Mouse (Mus musculus): ENCODE data around the gene Tns1. TPM values are rescaled to one million over a fixed set of nuclear protein-coding genes. Genes with fewer than 3 reads are reported as not detected.

The Tns1 gene
- total and polyA plus RNA-seq, 3 experiments: 0.11 TPM; not detected in 2

DNA sequence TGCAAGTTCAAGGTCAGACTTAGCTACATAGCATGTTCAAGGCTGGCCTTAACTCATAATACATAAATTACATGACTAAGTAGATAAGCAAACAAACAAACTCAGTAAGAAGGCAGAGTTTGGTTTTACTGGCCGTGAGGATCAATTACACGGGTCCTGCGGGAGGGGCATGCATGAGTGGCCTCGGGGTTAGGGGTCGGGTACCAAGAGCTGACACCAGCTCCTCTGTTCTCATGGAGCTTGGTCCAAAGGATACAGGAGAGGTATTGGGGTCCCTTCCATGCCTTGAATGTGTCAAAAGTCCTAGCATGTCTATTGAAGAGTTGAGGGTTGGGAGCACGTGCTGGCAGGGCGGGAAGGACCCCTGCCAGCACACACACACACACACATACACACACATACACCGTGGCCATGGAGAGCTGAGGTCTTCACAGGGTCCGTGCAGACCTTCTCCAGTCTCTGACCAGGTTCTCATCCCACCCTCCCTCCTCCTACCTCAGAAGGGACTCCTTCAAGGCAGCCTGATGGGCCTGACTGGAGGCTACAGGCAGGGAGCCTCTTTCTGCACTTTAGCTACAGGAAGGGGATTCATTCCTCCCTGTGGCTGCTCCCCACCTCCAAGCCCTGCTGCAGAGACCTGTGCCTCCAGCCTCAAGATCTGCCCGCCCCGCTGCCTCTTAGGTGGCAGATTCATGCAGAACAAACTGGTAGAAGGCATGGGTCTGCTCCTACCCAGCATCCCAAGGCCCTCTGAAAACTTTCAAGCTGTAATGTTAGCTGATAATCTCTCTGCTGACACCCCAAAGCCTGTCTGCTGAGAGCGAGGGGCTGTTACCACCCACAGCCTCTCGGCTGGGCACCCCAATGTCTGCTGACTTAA, 215.9 kb downstream of the Tns1 start:
- H3K4me3 ChIP-seq (ENCODE audit: control insufficient read depth in 1 of 2, insufficient read depth in 1 of 2, low read depth in 2 of 2, low read length in 2 of 2): no peak overlapping the region
- H3K36me3 ChIP-seq (ENCODE audit: control insufficient read depth in 1 of 2, insufficient read depth in 2 of 2, low read length in 2 of 2): no peaks in the 10 kb centered on the region
- no peaks in the 10 kb centered on the region for H3K27me3 ChIP-seq (ENCODE audit: control insufficient read depth in 1 of 2, insufficient read depth in 2 of 2, low read length in 2 of 2)
- no peak overlapping the region for H3K9ac ChIP-seq (ENCODE audit: control insufficient read depth, low read depth, low read length, poor library complexity, severe bottlenecking)
- no peaks in the 10 kb centered on the region for H3K79me2 ChIP-seq (ENCODE audit: control insufficient read depth, insufficient read depth, low read length, poor library complexity)
- H3K9me3 ChIP-seq (replicated peaks; ENCODE audit: insufficient read depth, low read length): no peaks in the 10 kb centered on the region
- no peak for DNase-seq (ENCODE audit: low read depth, low spot score)
- H3K27ac ChIP-seq (ENCODE audit: control insufficient read depth, low read depth, low read length): no peak overlapping the region
- no peaks in the 10 kb centered on the region for H3K4me1 ChIP-seq (ENCODE audit: control insufficient read depth in 1 of 2, insufficient read depth in 2 of 2, low read length in 2 of 2)
- TF ChIP-seq KAT2A (conservative IDR thresholded peaks at IDR 0.05; ENCODE audit: low read depth, low read length) (no peak), ZMIZ1 (IDR thresholded peaks at IDR 0.05; ENCODE audit: low read depth, low read length) (no peak), USF2 (IDR thresholded peaks at IDR 0.05; ENCODE audit: borderline replicate concordance in 1 of 2, insufficient read depth in 1 of 2, low read depth in 1 of 2, low read length in 2 of 2) (no peak), MYC (IDR thresholded peaks at IDR 0.05; ENCODE audit: low read depth, low read length) (no peak), CTCF (IDR thresholded peaks at IDR 0.05 in 2 of 3, conservative IDR thresholded peaks at IDR 0.05 in 1 of 3; ENCODE audit: control insufficient read depth in 1 of 3, insufficient read depth in 1 of 3, low read depth in 2 of 3, low read length in 3 of 3, poor library complexity in 1 of 3, severe bottlenecking in 1 of 3) (no peak)

GRCm38 (mm10) chr1:73907166-73907565, 217.1 kb downstream of the Tns1 start:
- Histone ChIP-seq H3K79me2 (ENCODE audit: control insufficient read depth, insufficient read depth, low read length, poor library complexity) (no peaks in the 10 kb centered on the region), H3K9ac (ENCODE audit: control insufficient read depth, low read depth, low read length, poor library complexity, severe bottlenecking) (no peak overlapping the region), H3K9me3 (replicated peaks; ENCODE audit: insufficient read depth, low read length) (no peaks in the 10 kb centered on the region), H3K4me1 (ENCODE audit: control insufficient read depth in 1 of 2, insufficient read depth in 2 of 2, low read length in 2 of 2) (no peaks in the 10 kb centered on the region), H3K27me3 (ENCODE audit: control insufficient read depth in 1 of 2, insufficient read depth in 2 of 2, low read length in 2 of 2) (no peaks in the 10 kb centered on the region), H3K36me3 (ENCODE audit: control insufficient read depth in 1 of 2, insufficient read depth in 2 of 2, low read length in 2 of 2) (no peaks in the 10 kb centered on the region), H3K27ac (ENCODE audit: control insufficient read depth, low read depth, low read length) (no peak overlapping the region), H3K4me3 (ENCODE audit: control insufficient read depth in 1 of 2, insufficient read depth in 1 of 2, low read depth in 2 of 2, low read length in 2 of 2) (no peak overlapping the region)
- DNase-seq (ENCODE audit: low read depth, low spot score): no peak
- TF ChIP-seq SMC3 (IDR thresholded peaks at IDR 0.05; ENCODE audit: low read depth, low read length) (no peak), MXI1 (IDR thresholded peaks at IDR 0.05; ENCODE audit: low read depth, low read length) (no peak), GABPA (IDR thresholded peaks at IDR 0.05; ENCODE audit: low read depth, low read length) (no peak), SIN3A (IDR thresholded peaks at IDR 0.05; ENCODE audit: low read length) (no peak), MEF2A (IDR thresholded peaks at IDR 0.05; ENCODE audit: extremely low read depth, insufficient replicate concordance, low read depth, low read length, poor library complexity, severe bottlenecking) (no peak), USF1 (IDR thresholded peaks at IDR 0.05; ENCODE audit: low read depth, low read length) (no peak), ETS1 (IDR thresholded peaks at IDR 0.05; ENCODE audit: low read depth, low read length) (no peak), CHD1 (IDR thresholded peaks at IDR 0.05; ENCODE audit: low read depth, low read length) (no peak)
